8 mouse cellular contexts compared by ENCODE assay signal in the genomic region with DNA sequence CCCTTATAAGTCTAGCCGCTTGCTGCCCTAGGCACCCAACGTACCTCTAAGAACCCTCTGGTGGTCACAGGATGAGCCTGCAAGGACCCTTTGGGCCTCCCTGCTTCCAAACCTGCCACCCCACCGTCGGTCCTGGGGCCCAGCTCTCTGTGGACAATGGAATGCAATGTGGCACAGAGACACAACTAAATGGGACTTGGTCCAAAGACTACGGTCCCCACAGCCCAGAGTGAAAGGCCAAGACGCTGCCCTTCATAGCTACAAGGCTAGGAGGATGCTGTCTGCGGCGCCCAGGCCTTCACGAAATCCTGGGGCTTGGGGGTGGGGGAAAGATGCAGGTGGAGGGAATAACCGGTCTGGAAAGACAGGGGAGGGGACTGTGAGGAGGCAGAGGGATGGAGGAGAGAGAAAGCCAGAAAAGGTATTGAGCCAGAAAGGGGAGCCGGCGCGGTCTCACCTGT. TPM values are rescaled to one million over a fixed set of nuclear protein-coding genes. Genes with fewer than 3 reads are reported as not detected.
DNase-seq lines count a peak whose midpoint lies in the region; ATAC-seq lines count a peak whose summit lies in the region.

No protein-coding gene starts in this region.

- H3K9ac ChIP-seq in forebrain, embryonic 14.5 days (ENCODE audit: low read length) = peak overlapping the region; percentile 87
- no peak overlapping the region for H3K9ac ChIP-seq in liver, embryonic 13.5 days
- H3K9ac ChIP-seq in stomach, embryonic 16.5 days (ENCODE audit: low read length) = peak overlapping the region; percentile 59

- H3K27me3 ChIP-seq in forebrain, embryonic 14.5 days (replicated peaks; ENCODE audit: control insufficient read depth, insufficient read depth, low read length) = no peaks in the 10 kb centered on the region
- peaks cover 61% of the 10 kb centered on the region for H3K27me3 ChIP-seq in liver, embryonic 13.5 days
- H3K27me3 ChIP-seq in stomach, embryonic 16.5 days (ENCODE audit: control insufficient read depth, insufficient read depth, low read length) = peaks cover 16% of the 10 kb centered on the region

- H3K4me1 ChIP-seq in forebrain, embryonic 14.5 days (ENCODE audit: control insufficient read depth, insufficient read depth, low read length) = peaks cover 25% of the 10 kb centered on the region
- peaks cover 41% of the 10 kb centered on the region for H3K4me1 ChIP-seq in liver, embryonic 13.5 days (replicated peaks)
- H3K4me1 ChIP-seq in stomach, embryonic 16.5 days (ENCODE audit: control insufficient read depth, insufficient read depth, low read length) = peaks cover 19% of the 10 kb centered on the region

- peak overlapping the region; percentile 55 for H3K4me3 ChIP-seq in forebrain, embryonic 14.5 days (ENCODE audit: low read depth, low read length)
- peak overlapping the region; percentile 34 for H3K4me3 ChIP-seq in liver, embryonic 13.5 days (replicated peaks)
- H3K4me3 ChIP-seq in stomach, embryonic 16.5 days (replicated peaks; ENCODE audit: low read length) = peak overlapping the region; percentile 42

- H3K4me2 ChIP-seq in forebrain, embryonic 14.5 days (ENCODE audit: low read length) = peak overlapping the region; percentile 94
- peak overlapping the region; percentile 49 for H3K4me2 ChIP-seq in liver, embryonic 13.5 days
- peak overlapping the region; percentile 61 for H3K4me2 ChIP-seq in stomach, embryonic 16.5 days (ENCODE audit: low read depth, low read length)

- peaks cover 27% of the 10 kb centered on the region for H3K36me3 ChIP-seq in forebrain, embryonic 14.5 days (ENCODE audit: control insufficient read depth, insufficient read depth, low read length)
- H3K36me3 ChIP-seq in liver, embryonic 13.5 days = no peaks in the 10 kb centered on the region
- H3K36me3 ChIP-seq in stomach, embryonic 16.5 days (ENCODE audit: control insufficient read depth, insufficient read depth, low read length) = no peaks in the 10 kb centered on the region

- peak; percentile 49 to 57 for DNase-seq in layer of hippocampus, postnatal 10 days (ENCODE audit: low spot score in 2 of 2)
- DNase-seq in layer of hippocampus, adult 9-10 months (ENCODE audit: low spot score) = no peak
- peak; percentile 77 for DNase-seq in cerebellum, adult 11-12 months
- peak; percentile 57 for DNase-seq in forebrain, embryonic 14.5 days (ENCODE audit: low spot score)
- DNase-seq in liver, embryonic 13.5 days = no peak
- DNase-seq in gastrocnemius, postnatal 36 days = no peak
- DNase-seq in layer of hippocampus, adult 9-11 months = no peak

- peak overlapping the region; percentile 98 for H3K27ac ChIP-seq in forebrain, embryonic 14.5 days (ENCODE audit: low read depth, low read length)
- H3K27ac ChIP-seq in liver, embryonic 13.5 days = no peak overlapping the region
- H3K27ac ChIP-seq in stomach, embryonic 16.5 days (ENCODE audit: low read length) = peak overlapping the region; percentile 1; the same call in 1 of the 2 replicates

- no peak for ATAC-seq in forebrain, embryonic 14.5 days
- ATAC-seq in liver, embryonic 13.5 days (ENCODE audit: low read depth) = no peak
- ATAC-seq in stomach, embryonic 16.5 days (ENCODE audit: insufficient read depth, low FRiP score) = no peak

- no peaks in the 10 kb centered on the region for H3K9me3 ChIP-seq in forebrain, embryonic 14.5 days (replicated peaks; ENCODE audit: control insufficient read depth, low read length)
- H3K9me3 ChIP-seq in liver, embryonic 13.5 days (replicated peaks) = no peaks in the 10 kb centered on the region
- H3K9me3 ChIP-seq in stomach, embryonic 16.5 days (replicated peaks; ENCODE audit: control insufficient read depth, low read length) = no peaks in the 10 kb centered on the region

- 6% methylated on average over 13 of the region's 13 CpGs for WGBS in forebrain, embryonic 14.5 days
- 22% methylated on average over 13 of the region's 13 CpGs for WGBS in liver, embryonic 13.5 days (ENCODE audit: insufficient replicate concordance)
- WGBS in stomach, embryonic 16.5 days = 18% methylated on average over 12 of the region's 13 CpGs

- intact Hi-C loops in gastrocnemius, postnatal 36 days (cut with DNase I) = no loop called here

RNA-seq across cellular contexts. Expression of gene Nacad, which starts 0.8 kb away (rescaled TPM):
- 10 to 100 TPM; 68.6 to 75.4 TPM for total RNA-seq in layer of hippocampus, postnatal 10 days (2021)
- polyA plus RNA-seq in forebrain, embryonic 14.5 days (2014; fragmentation: Nextera tagmentation; extraction: Ambion mirVana) = 49.6 and 63.9 TPM in 2 replicates
- 5.0 and 5.7 TPM in 2 replicates for polyA plus RNA-seq in liver, embryonic 13.5 days (2015; fragmentation: Nextera tagmentation; extraction: Ambion mirVana)
- polyA plus RNA-seq in stomach, embryonic 16.5 days (2015; fragmentation: Nextera tagmentation; extraction: Ambion mirVana) = 7.2 and 9.4 TPM in 2 replicates
- under 1 TPM; 0.20 to 0.42 TPM for total RNA-seq in gastrocnemius, postnatal 36 days (2021)

RNA-seq across cellular contexts. Expression of gene Tbrg4, which starts 20.8 kb away (rescaled TPM):
- total RNA-seq in layer of hippocampus, postnatal 10 days (2021) = 10 to 100 TPM; 52.8 to 53.3 TPM
- polyA plus RNA-seq in forebrain, embryonic 14.5 days (2014; fragmentation: Nextera tagmentation; extraction: Ambion mirVana) = 23.4 and 28.1 TPM in 2 replicates
- polyA plus RNA-seq in liver, embryonic 13.5 days (2015; fragmentation: Nextera tagmentation; extraction: Ambion mirVana) = 46.1 and 46.2 TPM in 2 replicates
- 40.4 and 44.0 TPM in 2 replicates for polyA plus RNA-seq in stomach, embryonic 16.5 days (2015; fragmentation: Nextera tagmentation; extraction: Ambion mirVana)
- total RNA-seq in gastrocnemius, postnatal 36 days (2021) = 10 to 100 TPM; 66.8 to 71.7 TPM

RNA-seq across cellular contexts. Expression of gene Wap, which starts 33.4 kb away (rescaled TPM):
- total RNA-seq in layer of hippocampus, postnatal 10 days (2021) = not detected
- not detected in 2 replicates for polyA plus RNA-seq in forebrain, embryonic 14.5 days (2014; fragmentation: Nextera tagmentation; extraction: Ambion mirVana)
- polyA plus RNA-seq in liver, embryonic 13.5 days (2015; fragmentation: Nextera tagmentation; extraction: Ambion mirVana) = not detected in 2 replicates
- not detected in 2 replicates for polyA plus RNA-seq in stomach, embryonic 16.5 days (2015; fragmentation: Nextera tagmentation; extraction: Ambion mirVana)
- total RNA-seq in gastrocnemius, postnatal 36 days (2021) = not detected

RNA-seq across cellular contexts. Expression of gene Ramp3, which starts 53.3 kb away (rescaled TPM):
- 1 to 10 TPM; 5.4 to 6.8 TPM for total RNA-seq in layer of hippocampus, postnatal 10 days (2021)
- 4.0 and 4.2 TPM in 2 replicates for polyA plus RNA-seq in forebrain, embryonic 14.5 days (2014; fragmentation: Nextera tagmentation; extraction: Ambion mirVana)
- 0.15 TPM in 1 of 2 replicates, not detected in the other for polyA plus RNA-seq in liver, embryonic 13.5 days (2015; fragmentation: Nextera tagmentation; extraction: Ambion mirVana)
- 6.0 and 6.4 TPM in 2 replicates for polyA plus RNA-seq in stomach, embryonic 16.5 days (2015; fragmentation: Nextera tagmentation; extraction: Ambion mirVana)
- under 1 TPM in 1 of 2 experiments, not detected in 1; 0.81 TPM for total RNA-seq in gastrocnemius, postnatal 36 days (2021)

RNA-seq across cellular contexts. Expression of gene Ccm2, which starts 58.4 kb away (rescaled TPM):
- total RNA-seq in layer of hippocampus, postnatal 10 days (2021) = 10 to 100 TPM; 52.4 to 57.9 TPM
- 94.0 and 94.2 TPM in 2 replicates for polyA plus RNA-seq in forebrain, embryonic 14.5 days (2014; fragmentation: Nextera tagmentation; extraction: Ambion mirVana)
- polyA plus RNA-seq in liver, embryonic 13.5 days (2015; fragmentation: Nextera tagmentation; extraction: Ambion mirVana) = 45.8 and 46.1 TPM in 2 replicates
- 64.9 and 66.5 TPM in 2 replicates for polyA plus RNA-seq in stomach, embryonic 16.5 days (2015; fragmentation: Nextera tagmentation; extraction: Ambion mirVana)
- 10 to 100 TPM; 24.4 to 26.6 TPM for total RNA-seq in gastrocnemius, postnatal 36 days (2021)

Comparison
In these comparisons a context has a peak if more than half of its experiments do, and no peak if none do; other contexts are left out.
1. DNase-seq: peak in layer of hippocampus, postnatal 10 days (2 of 2), cerebellum, adult 11-12 months (single experiment) and forebrain, embryonic 14.5 days (single experiment); none in layer of hippocampus, adult 9-10 months (single experiment), liver, embryonic 13.5 days (single experiment), gastrocnemius, postnatal 36 days (0 of 2) and layer of hippocampus, adult 9-11 months (single experiment).
2. Peak in every context shown above with its lines, with median percentiles within 50 percentile points of each other: H3K4me2 ChIP-seq and H3K4me3 ChIP-seq.